Mouse (Mus musculus) midbrain, embryonic 16.5 days (tissue): Measurements from ENCODE around the gene Kctd14. TPM values are rescaled to one million over a fixed set of nuclear protein-coding genes. Genes with fewer than 3 reads are reported as not detected.
"Not testable (repeated sequence)": the region's sequence is repeated elsewhere in the genome, so short reads cannot be mapped to it uniquely, and the experiment has no call there.

Source experiments
- ATAC-seq: fragments of 200-750 bp; cut with Nextera tagmentation; 2 replicates; pipeline ENCODE4 v1.8.0; 2017; ENCODE audit warnings: moderate TSS enrichment
- H3K27ac ChIP-seq: fragments of 300-500 bp; sonication (generic); 2 replicates; pipeline ENCODE4 v1.5.1; 2014; ENCODE audit warnings: mild to moderate bottlenecking, low read length, mixed read lengths
- H3K27me3 ChIP-seq: fragments of 300-500 bp; sonication (generic); 2 replicates; pipeline ENCODE4 v1.6.1; 2014; ENCODE audit warnings: low read depth, low read length, mixed read lengths; ENCODE audit not compliant: control insufficient read depth, insufficient read depth
- H3K36me3 ChIP-seq: fragments of 300-500 bp; sonication (generic); 2 replicates; pipeline ENCODE4 v1.6.1; 2014; ENCODE audit warnings: mild to moderate bottlenecking, low read length, moderate library complexity, mixed read lengths; ENCODE audit not compliant: control insufficient read depth, insufficient read depth
- H3K4me1 ChIP-seq: fragments of 300-500 bp; sonication (generic); 2 replicates; pipeline ENCODE4 v1.6.1; 2014; ENCODE audit warnings: mild to moderate bottlenecking, low read length, mixed read lengths; ENCODE audit not compliant: control insufficient read depth, insufficient read depth
- H3K4me2 ChIP-seq: fragments of 300-500 bp; sonication (generic); 2 replicates; pipeline ENCODE4 v1.6.1; 2014; ENCODE audit warnings: mild to moderate bottlenecking, low read length, mixed read lengths
- H3K4me3 ChIP-seq: fragments of 300-500 bp; sonication (generic); 2 replicates; pipeline ENCODE4 v1.5.1; 2014; ENCODE audit warnings: low read depth, mild to moderate bottlenecking, low read length, moderate library complexity, mixed read lengths
- H3K9ac ChIP-seq: fragments of 300-500 bp; sonication (generic); 2 replicates; pipeline ENCODE4 v1.6.1; 2014; ENCODE audit warnings: low read depth, low read length, mixed read lengths
- H3K9me3 ChIP-seq: fragments of 300-500 bp; sonication (generic); replicated peaks from 2 replicates; pipeline ENCODE4 v1.6.1; 2014; ENCODE audit warnings: mild to moderate bottlenecking, low read length, mixed read lengths; ENCODE audit not compliant: control insufficient read depth, poor library complexity, severe bottlenecking
- WGBS: fragments of 180-500 bp; shearing (Covaris S2); extraction: QIAGEN DNeasy Blood & Tissue Kit; methylation state at CpG from one replicate; pipeline ENCODE4 v1.1.7; 2014; 5-methylcytosine and 5-hydroxymethylcytosine counted together
- polyA plus RNA-seq: library from polyadenylated mRNA; unstranded; fragments of >200 nt; fragmentation: Nextera tagmentation; extraction: Ambion mirVana; gene quantifications from 2 replicates; pipeline ENCODE4 v1.2.1, GENCODE M21; 2015

Kctd14 gene
- polyA plus RNA-seq = 1.2 and 1.6 TPM in 2 replicates

DNA sequence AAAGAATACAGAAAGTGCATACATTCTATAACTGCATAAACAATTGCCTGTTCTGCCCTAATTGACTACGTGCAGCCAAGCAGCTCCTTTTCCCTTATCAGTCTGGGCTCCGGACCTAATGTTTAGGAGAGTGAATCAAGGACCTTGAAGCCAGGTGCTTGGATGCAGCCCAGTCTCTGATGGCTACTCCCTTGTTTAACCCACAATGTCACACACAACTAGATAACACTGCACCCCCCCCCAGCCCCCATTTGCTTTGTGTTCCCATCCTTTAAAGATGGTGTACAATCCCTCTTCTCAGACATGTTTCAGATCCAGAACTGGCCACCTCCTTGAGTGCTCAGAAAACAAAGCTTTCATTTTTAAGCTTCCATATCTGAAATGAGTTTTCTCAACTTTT, at the start of gene Kctd14:
Gene Kctd14 (plus strand): TSS at position 301 of the 400 bp plus-strand sequence.
- not testable (repeated sequence) for H3K27ac ChIP-seq, H3K4me3 ChIP-seq, H3K36me3 ChIP-seq, ATAC-seq, H3K4me1 ChIP-seq, H3K27me3 ChIP-seq, H3K9me3 ChIP-seq, H3K4me2 ChIP-seq, H3K9ac ChIP-seq
- 81% methylated on average over 2 of the region's 2 CpGs for WGBS

DNA sequence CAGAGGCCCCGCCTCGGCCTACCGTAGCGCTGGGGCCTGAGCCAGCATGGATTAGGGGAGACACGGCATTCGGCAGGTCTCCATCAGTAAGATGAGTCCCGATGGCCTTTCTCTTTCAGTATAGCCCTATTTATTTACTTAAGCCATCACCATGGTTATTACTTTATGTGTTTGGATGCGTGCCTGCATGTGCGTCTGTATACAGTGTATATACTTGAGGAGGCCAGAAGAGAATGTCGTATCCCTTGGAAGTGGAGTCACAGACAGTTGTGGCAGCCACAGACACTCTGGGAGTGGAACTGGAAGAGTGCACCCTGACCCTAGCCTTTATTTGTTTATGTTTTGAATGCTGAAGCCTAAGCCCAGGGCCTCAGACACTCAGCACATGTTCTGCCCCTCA, 44.0 kb upstream of the Kctd14 start:
- Histone ChIP-seq H3K4me3 (no peak overlapping the region), H3K4me2 (no peak overlapping the region), H3K27ac (no peak overlapping the region), H3K36me3 (peaks cover 18% of the 10 kb centered on the region), H3K9me3 (no peaks in the 10 kb centered on the region), H3K9ac (no peak overlapping the region), H3K27me3 (no peaks in the 10 kb centered on the region), H3K4me1 (no peaks in the 10 kb centered on the region; the same call in 1 of the 2 replicates)
- WGBS = 83% methylated on average over 10 of the region's 10 CpGs
- ATAC-seq = no peak

DNA sequence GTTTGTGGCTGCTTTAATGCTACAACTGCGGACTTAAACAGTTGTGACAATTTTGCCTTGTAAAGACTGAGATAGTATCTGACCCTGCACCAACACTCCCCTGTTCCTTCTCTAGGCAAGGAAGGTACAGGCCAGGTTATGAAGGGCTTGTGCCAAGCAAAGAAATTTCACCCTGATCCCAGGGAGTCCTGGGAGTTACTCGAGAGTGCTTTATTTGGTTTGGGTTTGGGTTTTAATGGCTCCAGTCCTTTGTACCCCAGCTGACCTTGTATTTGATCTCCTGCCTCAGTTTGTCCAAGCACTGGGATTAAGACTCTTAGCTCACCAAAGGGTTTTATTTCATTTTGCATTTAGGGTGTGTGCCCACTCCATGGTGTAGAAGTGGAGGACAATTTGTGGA, 40.0 kb upstream of the Kctd14 start:
- no peaks in the 10 kb centered on the region for H3K27me3 ChIP-seq
- 88% methylated on average over 2 of the region's 2 CpGs for WGBS
- H3K9ac ChIP-seq = no peak overlapping the region
- no peak overlapping the region for H3K27ac ChIP-seq
- ATAC-seq = no peak
- H3K4me1 ChIP-seq = no peaks in the 10 kb centered on the region
- H3K36me3 ChIP-seq = peaks cover 18% of the 10 kb centered on the region
- no peak overlapping the region for H3K4me3 ChIP-seq
- no peak overlapping the region for H3K4me2 ChIP-seq
- no peaks in the 10 kb centered on the region for H3K9me3 ChIP-seq

DNA sequence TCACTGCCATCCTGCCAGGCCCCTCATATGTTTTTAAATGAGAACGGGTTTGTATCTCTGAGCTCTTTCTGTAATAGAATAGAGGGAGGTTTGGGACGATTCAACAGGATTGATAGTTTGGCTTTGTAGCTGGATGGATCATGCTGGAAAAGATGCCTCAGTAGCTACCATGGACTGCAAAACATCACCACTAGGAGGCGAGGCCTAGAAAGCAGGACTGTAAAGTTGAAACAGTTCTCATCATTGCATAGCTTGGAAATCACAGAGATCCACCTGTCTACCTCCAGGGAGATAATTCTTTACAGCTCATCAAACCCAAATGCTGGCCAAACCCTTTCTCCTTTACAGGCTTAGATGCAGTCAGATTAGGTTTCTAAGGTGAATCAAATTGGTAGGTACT, 39.5 kb upstream of the Kctd14 start:
- 90% methylated on average over 3 of the region's 3 CpGs for WGBS
- no peak overlapping the region for H3K4me3 ChIP-seq
- H3K9ac ChIP-seq = no peak overlapping the region
- H3K27me3 ChIP-seq = no peaks in the 10 kb centered on the region
- no peak overlapping the region for H3K27ac ChIP-seq
- H3K36me3 ChIP-seq = peaks cover 18% of the 10 kb centered on the region
- ATAC-seq = no peak
- no peak overlapping the region for H3K4me2 ChIP-seq
- H3K9me3 ChIP-seq = no peaks in the 10 kb centered on the region
- H3K4me1 ChIP-seq = no peaks in the 10 kb centered on the region

DNA sequence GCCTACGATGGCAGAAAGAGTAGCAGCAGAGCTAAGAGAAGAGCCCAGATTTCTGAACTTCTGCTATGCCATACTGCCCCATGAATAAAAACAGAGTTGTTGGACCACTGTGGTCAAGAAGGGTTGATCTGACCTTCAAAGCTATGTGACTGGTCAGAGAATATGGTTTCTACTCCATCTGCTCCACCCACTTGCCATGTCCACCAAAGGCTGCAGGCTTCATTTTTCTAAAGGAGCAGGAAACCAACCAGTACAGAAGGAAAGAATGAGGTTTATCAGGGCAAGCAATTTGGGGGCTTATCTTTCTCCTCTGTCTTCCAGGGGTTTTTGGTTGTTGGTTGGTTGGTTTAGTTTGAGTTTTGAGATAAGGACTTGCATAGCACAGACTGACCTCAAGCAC, 37.1 kb upstream of the Kctd14 start:
- no peaks in the 10 kb centered on the region for H3K4me1 ChIP-seq
- ATAC-seq = no peak
- H3K27me3 ChIP-seq = no peaks in the 10 kb centered on the region
- H3K9me3 ChIP-seq = no peaks in the 10 kb centered on the region
- no peak overlapping the region for H3K27ac ChIP-seq
- H3K9ac ChIP-seq = no peak overlapping the region
- 97% methylated on average over 1 of the region's 1 CpGs for WGBS
- H3K4me3 ChIP-seq = no peak overlapping the region
- H3K36me3 ChIP-seq = peaks cover 15% of the 10 kb centered on the region
- no peak overlapping the region for H3K4me2 ChIP-seq

DNA sequence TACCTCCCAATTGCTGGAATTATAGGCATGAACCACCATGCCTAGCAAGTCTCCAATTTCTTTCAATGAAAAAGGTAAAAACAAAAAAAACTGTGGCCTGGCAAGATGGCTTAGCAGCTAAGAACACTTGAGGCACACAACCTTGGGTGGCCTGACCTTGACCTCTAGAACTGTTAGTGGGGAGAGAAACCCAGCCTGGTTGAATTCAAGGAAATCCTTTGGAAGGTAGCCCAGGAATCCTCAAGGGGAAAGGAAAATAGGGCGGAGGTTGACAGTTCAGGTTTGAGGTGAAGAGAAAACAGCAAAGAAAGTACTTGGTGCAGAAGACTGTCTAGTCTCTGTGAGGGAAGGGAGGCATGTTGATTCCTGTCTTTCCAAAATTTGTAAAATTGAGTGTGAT, 36.7 kb upstream of the Kctd14 start:
- no peak overlapping the region for H3K27ac ChIP-seq
- H3K4me2 ChIP-seq = no peak overlapping the region
- H3K4me1 ChIP-seq = no peaks in the 10 kb centered on the region
- no peak overlapping the region for H3K4me3 ChIP-seq
- ATAC-seq = no peak
- no peaks in the 10 kb centered on the region for H3K9me3 ChIP-seq
- 90% methylated on average over 1 of the region's 1 CpGs for WGBS
- H3K27me3 ChIP-seq = no peaks in the 10 kb centered on the region
- no peak overlapping the region for H3K9ac ChIP-seq
- H3K36me3 ChIP-seq = peaks cover 11% of the 10 kb centered on the region

DNA sequence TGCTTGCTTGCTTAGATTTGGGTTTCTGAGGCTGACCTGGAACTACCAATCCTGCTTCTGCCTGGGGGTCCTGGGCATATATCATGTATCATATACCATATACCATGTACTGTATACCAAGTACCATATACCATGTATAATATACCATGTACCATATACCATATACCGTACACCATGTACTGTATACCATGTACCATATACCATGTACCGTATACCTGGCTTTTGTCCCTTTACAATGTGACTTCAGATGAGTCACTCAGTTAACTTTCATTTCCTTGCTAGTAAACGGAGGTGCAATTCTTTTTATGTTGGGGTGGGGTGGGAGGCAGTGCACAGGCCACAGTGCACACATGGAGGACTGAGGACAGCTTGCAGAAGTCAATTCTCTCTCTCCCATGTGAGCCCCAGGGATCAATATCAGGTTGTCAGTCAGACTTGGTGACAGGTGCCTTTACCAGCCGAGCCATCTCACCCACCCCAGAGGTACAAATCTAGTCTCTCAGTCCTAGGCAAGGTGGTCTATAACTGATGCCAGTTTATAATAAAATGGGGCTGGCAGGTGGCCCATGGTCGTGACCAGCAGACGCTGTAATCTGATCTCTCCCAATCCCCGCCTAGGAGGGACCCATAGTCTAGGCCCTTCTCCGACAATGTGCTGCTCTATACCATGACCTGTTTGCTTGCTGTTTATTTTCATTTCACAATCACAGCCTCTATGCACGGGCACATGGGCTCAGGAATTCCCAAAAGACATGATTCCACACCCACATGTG, 36.0 kb upstream of the Kctd14 start:
- Histone ChIP-seq H3K27me3 (no peaks in the 10 kb centered on the region), H3K36me3 (peaks cover 5% of the 10 kb centered on the region), H3K9me3 (no peaks in the 10 kb centered on the region), H3K27ac (no peak overlapping the region), H3K4me1 (no peaks in the 10 kb centered on the region), H3K4me3 (no peak overlapping the region), H3K9ac (no peak overlapping the region), H3K4me2 (no peak overlapping the region)
- 59% methylated on average over 9 of the region's 9 CpGs for WGBS
- ATAC-seq = no peak

DNA sequence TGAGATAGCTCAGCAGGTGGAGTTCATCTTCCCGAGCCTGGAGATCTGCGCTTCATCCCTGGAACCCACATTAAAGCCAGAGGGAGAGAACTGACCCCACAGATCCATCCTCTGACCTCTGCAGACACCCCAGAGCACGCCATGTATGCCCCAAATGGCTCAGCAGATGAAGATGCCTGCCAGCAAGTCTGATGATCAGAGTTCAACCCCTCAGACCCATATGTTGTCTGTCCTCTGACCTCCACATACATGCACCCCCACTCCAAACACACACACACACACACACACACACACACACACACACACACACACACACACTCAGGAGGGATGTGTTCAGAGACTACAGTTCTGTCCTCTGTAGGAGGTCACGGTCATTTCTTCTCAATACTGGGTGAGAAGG, 34.6 kb upstream of the Kctd14 start:
- no peak overlapping the region for H3K27ac ChIP-seq
- H3K4me3 ChIP-seq = no peak overlapping the region
- no peak overlapping the region for H3K9ac ChIP-seq
- H3K9me3 ChIP-seq = no peaks in the 10 kb centered on the region
- no peaks in the 10 kb centered on the region for H3K27me3 ChIP-seq
- H3K36me3 ChIP-seq = no peaks in the 10 kb centered on the region
- WGBS = 78% methylated on average over 4 of the region's 4 CpGs
- no peak overlapping the region for H3K4me2 ChIP-seq
- H3K4me1 ChIP-seq = no peaks in the 10 kb centered on the region
- no peak for ATAC-seq

DNA sequence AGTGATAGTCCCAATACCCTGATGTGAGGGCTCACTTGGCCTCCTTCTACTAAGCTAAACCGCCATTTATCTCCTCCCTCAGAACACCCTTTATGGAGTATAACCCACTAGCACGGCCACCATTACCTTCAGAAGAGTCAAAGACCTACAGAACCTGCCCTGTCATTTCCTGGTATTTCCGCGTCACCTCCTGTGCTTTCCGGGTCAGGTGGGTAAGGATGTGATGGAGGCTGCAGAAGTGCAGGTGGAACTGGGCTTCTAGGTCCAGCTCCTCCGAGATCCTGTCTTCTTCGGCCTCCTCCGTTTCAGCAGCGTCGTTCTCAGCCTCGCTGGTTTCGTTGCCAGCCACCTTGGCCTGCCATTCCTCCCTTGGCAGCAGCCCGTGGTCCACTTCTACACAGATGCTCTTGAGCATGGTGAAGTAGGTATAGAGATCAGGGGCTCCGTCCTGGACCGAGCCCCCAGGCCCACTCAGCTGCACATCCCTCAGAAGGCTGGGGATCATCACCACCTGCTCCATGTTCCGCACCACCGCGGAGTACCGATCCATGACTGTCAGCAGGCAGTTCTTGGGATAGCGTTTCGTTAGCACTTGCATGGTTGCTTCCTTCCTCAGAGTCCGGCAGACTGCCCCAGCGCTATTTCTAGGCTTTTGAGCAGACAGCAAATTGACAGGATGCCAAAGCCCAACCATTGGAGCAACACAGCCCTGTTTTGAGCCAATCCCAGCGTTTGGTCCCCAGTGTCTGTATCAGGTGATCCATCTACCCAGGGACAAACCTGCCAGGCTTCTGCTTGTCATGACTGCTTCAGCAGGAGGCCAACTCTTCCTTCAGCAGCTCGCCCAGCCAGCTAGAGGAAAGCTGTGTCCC, 34.0 kb upstream of the Kctd14 start, which contains the start of gene Thrsp:
Gene Thrsp (minus strand): TSS at position 825 of the 872 bp plus-strand sequence.
- Histone ChIP-seq H3K4me2 (no peak within 1 kb of the TSS), H3K9me3 (no peaks in the 10 kb centered on the region), H3K27me3 (no peaks in the 10 kb centered on the region), H3K4me3 (no peak within 1 kb of the TSS), H3K9ac (no peak within 1 kb of the TSS), H3K27ac (no peak within 1 kb of the TSS), H3K36me3 (no peaks in the 10 kb centered on the region), H3K4me1 (no peaks in the 10 kb centered on the region)
- WGBS = 81% methylated on average over 25 of the region's 25 CpGs
- peak; percentile 33; the same call in 1 of the 2 replicates for ATAC-seq
